Mouse (Mus musculus) layer of hippocampus, adult 18-20 months (tissue): ENCODE measurements around the gene 1700001C19Rik. TPM values are rescaled to one million over a fixed set of nuclear protein-coding genes. Genes with fewer than 3 reads are reported as not detected.

ENCODE experiments used
- DNase-seq, 2 experiments: peaks; one replicate each; pipeline ENCODE4 v3.0.0; 2022; ENCODE audit warnings: low spot score in 2 of 2
- total RNA-seq, 2 experiments: library from RNA; stranded (reverse); gene quantifications; 2 replicates each; pipeline ENCODE4 v1.2.3; 2021

1700001C19Rik gene
- total RNA-seq, 2 experiments from 2014 or later: not detected

GRCm38 (mm10) chr17:47462209-47462608 lies 25.0 kb upstream of the 1700001C19Rik start:
- no peak for DNase-seq

GRCm38 (mm10) chr17:47461688-47462087 lies 24.5 kb upstream of the 1700001C19Rik start:
- DNase-seq: no peak

GRCm38 (mm10) chr17:47459341-47459919 lies 22.3 kb upstream of the 1700001C19Rik start:
- no peak for DNase-seq

- no peak for DNase-seq
These were observed 21.8 kb upstream of the 1700001C19Rik start for GRCm38 (mm10) chr17:47458936-47459335.

GRCm38 (mm10) chr17:47458310-47458709 lies 21.1 kb upstream of the 1700001C19Rik start:
- no peak for DNase-seq

GRCm38 (mm10) chr17:47454675-47455074 lies 17.5 kb upstream of the 1700001C19Rik start:
- DNase-seq: no peak

- DNase-seq: no peak
These were observed 15.7 kb upstream of the 1700001C19Rik start for GRCm38 (mm10) chr17:47452886-47453285.

GRCm38 (mm10) chr17:47450880-47451565 lies 13.8 kb upstream of the 1700001C19Rik start:
- no peak for DNase-seq

- no peak for DNase-seq
These were observed 13.1 kb upstream of the 1700001C19Rik start for GRCm38 (mm10) chr17:47450239-47450638.

GRCm38 (mm10) chr17:47449432-47449831 lies 12.3 kb upstream of the 1700001C19Rik start:
- DNase-seq: no peak

- no peak for DNase-seq
These were observed 11.6 kb upstream of the 1700001C19Rik start for GRCm38 (mm10) chr17:47448523-47449372.

- DNase-seq: no peak
These were observed 9.4 kb upstream of the 1700001C19Rik start for GRCm38 (mm10) chr17:47446561-47446960.

- DNase-seq: no peak
These were observed 8.8 kb upstream of the 1700001C19Rik start for GRCm38 (mm10) chr17:47446025-47446424.

GRCm38 (mm10) chr17:47445518-47445917 lies 8.3 kb upstream of the 1700001C19Rik start:
- no peak for DNase-seq

- DNase-seq: no peak
These were observed 6.9 kb upstream of the 1700001C19Rik start for GRCm38 (mm10) chr17:47444113-47444512.

GRCm38 (mm10) chr17:47442271-47442670 lies 5.1 kb upstream of the 1700001C19Rik start:
- DNase-seq: no peak

- DNase-seq: no peak
These were observed 4.3 kb upstream of the 1700001C19Rik start for GRCm38 (mm10) chr17:47441296-47442051.

- DNase-seq: no peak
These were observed 3.2 kb upstream of the 1700001C19Rik start for GRCm38 (mm10) chr17:47440359-47440890.

GRCm38 (mm10) chr17:47439396-47440028 lies 2.3 kb upstream of the 1700001C19Rik start:
- DNase-seq: no peak

- DNase-seq: no peak
These were observed 1.4 kb upstream of the 1700001C19Rik start for GRCm38 (mm10) chr17:47438611-47439010.
